Mouse (Mus musculus): ENCODE measurements around the gene Prdm4. TPM values are rescaled to one million over a fixed set of nuclear protein-coding genes. Genes with fewer than 3 reads are reported as not detected.

Prdm4 gene
- polyA plus RNA-seq, 1 experiment from 2014 or later, result 21.5 TPM

GRCm38 (mm10) chr10:85929208-85929591, 12.3 kb upstream of the Prdm4 start:
- no peaks in the 10 kb centered on the region for H3K36me3 ChIP-seq
- 58% methylated on average over 11 of the region's 11 CpGs for WGBS
- no peak overlapping the region for H3K27ac ChIP-seq
- H3K27me3 ChIP-seq (ENCODE audit: insufficient read depth, poor library complexity, severe bottlenecking), result peaks cover 33% of the 10 kb centered on the region
- no peaks in the 10 kb centered on the region for H3K9me3 ChIP-seq
- H3K4me3 ChIP-seq, result no peak overlapping the region
- DNase-seq (ENCODE audit: low spot score), result no peak
- H3K4me1 ChIP-seq, result peaks cover 12% of the 10 kb centered on the region

DNA sequence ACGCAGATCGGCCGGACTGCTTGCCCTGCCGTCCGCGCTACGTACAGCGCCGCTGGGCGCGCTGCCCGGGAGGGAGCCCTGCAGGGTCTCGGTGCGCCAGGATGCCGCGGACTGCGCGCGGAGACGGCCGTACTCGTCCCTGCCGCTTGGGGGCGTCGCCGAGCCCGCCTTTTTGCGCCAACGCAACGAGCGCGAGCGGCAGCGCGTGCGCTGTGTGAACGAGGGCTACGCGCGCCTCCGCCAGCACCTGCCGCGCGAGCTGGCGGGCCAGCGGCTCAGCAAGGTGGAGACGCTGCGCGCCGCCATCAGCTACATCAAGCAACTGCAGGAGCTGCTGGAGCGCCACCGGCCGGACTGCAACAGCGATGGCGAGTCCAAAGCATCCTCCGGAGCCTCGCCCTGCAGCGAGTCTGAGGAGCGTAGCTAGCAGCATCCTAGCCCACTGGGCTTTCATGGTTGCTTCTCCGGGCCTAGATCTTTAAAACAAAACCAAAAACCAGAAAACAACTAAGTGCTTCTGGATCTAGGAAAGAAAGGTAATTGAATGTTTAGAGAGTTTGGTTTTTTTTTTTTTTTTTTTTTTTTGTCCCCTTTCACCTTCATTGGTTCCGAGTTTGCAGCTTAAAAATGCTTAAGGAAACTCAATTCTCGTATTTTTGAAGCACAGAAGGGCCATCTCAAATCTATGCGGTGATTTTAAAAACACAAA, 11.7 kb upstream of the Prdm4 start:
- 2% methylated on average over 63 of the region's 63 CpGs for WGBS
- H3K4me1 ChIP-seq, result peaks cover 12% of the 10 kb centered on the region
- no peaks in the 10 kb centered on the region for H3K36me3 ChIP-seq
- H3K27me3 ChIP-seq (ENCODE audit: insufficient read depth, poor library complexity, severe bottlenecking), result peaks cover 33% of the 10 kb centered on the region
- peak overlapping the region; percentile 67 for H3K4me3 ChIP-seq
- H3K9me3 ChIP-seq, result no peaks in the 10 kb centered on the region
- DNase-seq (ENCODE audit: low spot score), result no peak
- H3K27ac ChIP-seq, result peak overlapping the region; percentile 52; the same call in 1 of the 2 replicates

- peaks cover 33% of the 10 kb centered on the region for H3K27me3 ChIP-seq (ENCODE audit: insufficient read depth, poor library complexity, severe bottlenecking)
- no peak for DNase-seq (ENCODE audit: low spot score)
- no peaks in the 10 kb centered on the region for H3K36me3 ChIP-seq
- peak within 1 kb of the TSS; percentile 52; the same call in 1 of the 2 replicates for H3K27ac ChIP-seq
- 2% methylated on average over 23 of the region's 23 CpGs for WGBS
- H3K4me3 ChIP-seq, result peak within 1 kb of the TSS; percentile 67
- H3K9me3 ChIP-seq, result no peaks in the 10 kb centered on the region
- H3K4me1 ChIP-seq, result peaks cover 12% of the 10 kb centered on the region
These were observed 10.9 kb upstream of the Prdm4 start, which contains the start of gene Ascl4 for GRCm38 (mm10) chr10:85927676-85928445. Ascl4 (plus strand) TSS chr10:85927681.

DNA sequence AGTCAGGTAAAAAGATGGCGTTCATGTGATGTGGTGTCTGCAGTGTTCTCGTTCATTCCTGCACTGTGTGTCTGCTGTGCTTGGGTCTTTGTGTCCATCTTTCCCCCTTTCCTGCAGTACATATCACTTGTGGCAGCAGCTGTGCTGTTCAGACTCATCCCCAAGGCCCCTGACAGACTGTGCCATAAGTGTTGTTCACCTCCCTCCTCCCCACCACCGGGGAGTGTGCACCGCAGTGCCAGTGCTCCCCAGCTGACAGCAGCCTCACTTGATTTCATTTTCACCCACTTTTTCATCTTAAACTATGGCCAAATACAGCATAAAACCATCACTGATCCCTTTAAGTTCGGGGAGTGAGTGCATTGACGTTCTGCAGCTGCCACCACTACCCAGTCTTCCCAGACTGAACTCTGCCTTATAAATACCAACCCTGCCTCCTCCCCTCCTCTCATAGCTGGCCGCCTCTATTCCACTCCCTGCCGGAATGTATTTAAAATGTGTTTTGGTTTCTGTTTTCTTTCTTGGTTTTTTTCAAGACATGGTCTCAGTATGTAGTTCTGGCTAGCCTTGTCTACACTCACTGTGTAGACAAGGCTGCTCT, 37.0 kb downstream of the Prdm4 start:
- no peaks in the 10 kb centered on the region for H3K4me1 ChIP-seq
- no peaks in the 10 kb centered on the region for H3K27me3 ChIP-seq (ENCODE audit: insufficient read depth, poor library complexity, severe bottlenecking)
- 91% methylated on average over 8 of the region's 8 CpGs for WGBS
- no peak for DNase-seq (ENCODE audit: low spot score)
- no peaks in the 10 kb centered on the region for H3K9me3 ChIP-seq
- no peak overlapping the region for H3K27ac ChIP-seq
- no peak overlapping the region for H3K4me3 ChIP-seq
- peaks cover 93% of the 10 kb centered on the region for H3K36me3 ChIP-seq

DNA sequence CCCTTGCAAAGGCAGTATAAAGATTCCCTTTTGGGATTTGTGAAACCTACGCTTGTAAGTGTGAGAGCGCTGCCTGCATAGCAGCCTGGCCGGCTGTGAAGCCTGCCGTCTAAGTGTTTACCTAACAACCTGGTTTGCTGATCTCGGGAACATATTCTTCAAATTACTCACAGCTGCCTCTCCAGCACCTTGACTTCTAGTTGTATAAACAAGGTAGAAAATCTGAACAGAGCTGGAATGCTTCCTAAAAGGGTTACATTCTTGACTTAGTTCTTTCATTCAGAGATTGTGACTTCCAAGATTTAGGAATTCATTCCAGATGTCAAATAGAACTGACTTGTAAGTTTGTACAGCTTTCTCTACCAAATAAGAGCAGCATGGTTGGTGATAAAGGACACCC, 41.1 kb downstream of the Prdm4 start:
- DNase-seq (ENCODE audit: low spot score), result no peak
- Histone ChIP-seq H3K9me3 (no peaks in the 10 kb centered on the region), H3K27ac (no peak overlapping the region), H3K4me1 (peaks cover 12% of the 10 kb centered on the region), H3K36me3 (peaks cover 67% of the 10 kb centered on the region), H3K27me3 (ENCODE audit: insufficient read depth, poor library complexity, severe bottlenecking) (no peaks in the 10 kb centered on the region), H3K4me3 (no peak overlapping the region)
- WGBS, result 93% methylated on average over 5 of the region's 5 CpGs

- Histone ChIP-seq H3K9me3 (no peaks in the 10 kb centered on the region), H3K27ac (no peak overlapping the region), H3K4me1 (peaks cover 12% of the 10 kb centered on the region), H3K36me3 (peaks cover 51% of the 10 kb centered on the region), H3K4me3 (no peak overlapping the region), H3K27me3 (ENCODE audit: insufficient read depth, poor library complexity, severe bottlenecking) (no peaks in the 10 kb centered on the region)
- WGBS, result 93% methylated on average over 13 of the region's 13 CpGs
- no peak for DNase-seq (ENCODE audit: low spot score)
These were observed 42.9 kb downstream of the Prdm4 start for GRCm38 (mm10) chr10:85873861-85874544.

GRCm38 (mm10) chr10:85872479-85872773, 44.5 kb downstream of the Prdm4 start:
- Histone ChIP-seq H3K4me3 (peak overlapping the region; percentile 95), H3K9me3 (no peaks in the 10 kb centered on the region), H3K36me3 (peaks cover 35% of the 10 kb centered on the region), H3K27ac (peak overlapping the region; percentile 90; the same call in 1 of the 2 replicates), H3K4me1 (peaks cover 12% of the 10 kb centered on the region), H3K27me3 (ENCODE audit: insufficient read depth, poor library complexity, severe bottlenecking) (no peaks in the 10 kb centered on the region)
- DNase-seq (ENCODE audit: low spot score), result no peak
- 4% methylated on average over 5 of the region's 5 CpGs for WGBS

GRCm38 (mm10) chr10:85871698-85872478, 45.1 kb downstream of the Prdm4 start:
- WGBS, result under 1% methylated on average over 55 of the region's 55 CpGs
- peak; percentile 94 for DNase-seq (ENCODE audit: low spot score)

GRCm38 (mm10) chr10:85846105-85846862, 70.7 kb downstream of the Prdm4 start:
- Histone ChIP-seq H3K27me3 (ENCODE audit: insufficient read depth, poor library complexity, severe bottlenecking) (no peaks in the 10 kb centered on the region), H3K36me3 (no peaks in the 10 kb centered on the region), H3K4me3 (no peak overlapping the region), H3K27ac (no peak overlapping the region), H3K9me3 (no peaks in the 10 kb centered on the region), H3K4me1 (peaks cover 4% of the 10 kb centered on the region; the same call in 1 of the 2 replicates)
- WGBS, result 58% methylated on average over 4 of the region's 4 CpGs
- DNase-seq (ENCODE audit: low spot score), result no peak

More at GRCm38 (mm10) chr10:85871698-85872478, 45.1 kb downstream of the Prdm4 start:
- no peaks in the 10 kb centered on the region for H3K9me3 ChIP-seq
- peak overlapping the region; percentile 95 for H3K4me3 ChIP-seq
- peak overlapping the region; percentile 90 for H3K27ac ChIP-seq
- peaks cover 30% of the 10 kb centered on the region for H3K36me3 ChIP-seq
- no peaks in the 10 kb centered on the region for H3K27me3 ChIP-seq (ENCODE audit: insufficient read depth, poor library complexity, severe bottlenecking)
- peaks cover 12% of the 10 kb centered on the region for H3K4me1 ChIP-seq

Measured in heart, embryonic 10.5 days (tissue).